Mouse (Mus musculus) liver, embryonic 14.5 days (tissue): Measurements from ENCODE around the gene Osgep. TPM values are rescaled to one million over a fixed set of nuclear protein-coding genes. Genes with fewer than 3 reads are reported as not detected.
"Not testable (repeated sequence)": the region's sequence is repeated elsewhere in the genome, so short reads cannot be mapped to it uniquely, and the experiment has no call there.

Experiments used
- ATAC-seq: fragments of 200-750 bp; cut with Nextera tagmentation; 2 replicates; pipeline ENCODE4 v1.8.0; 2017; ENCODE audit warnings: moderate number of reproducible peaks, mild to moderate bottlenecking, moderate library complexity; ENCODE audit not compliant: insufficient read depth
- DNase-seq, 3 experiments: peaks; one replicate each; pipeline ENCODE4 v3.0.0-alpha.2; 2012 to 2013; ENCODE audit warnings: low read depth in 3 of 3, low spot score in 3 of 3
- H3K27ac ChIP-seq: fragments of 300-500 bp; sonication (generic); 2 replicates; pipeline ENCODE4 v1.5.1; 2014; ENCODE audit warnings: moderate library complexity, mild to moderate bottlenecking, control low read depth, inconsistent platforms
- H3K27me3 ChIP-seq: fragments of 300-500 bp; sonication (generic); 2 replicates; pipeline ENCODE4 v1.6.1; 2014; ENCODE audit warnings: mild to moderate bottlenecking, low read length, moderate library complexity; ENCODE audit not compliant: control insufficient read depth, insufficient read depth
- H3K36me3 ChIP-seq: fragments of 300-500 bp; sonication (generic); replicated peaks from 2 replicates; pipeline ENCODE4 v1.6.1; 2014; ENCODE audit warnings: low read depth; ENCODE audit not compliant: control insufficient read depth, insufficient read depth
- H3K4me1 ChIP-seq, 2 experiments: fragments of 200-500 bp in 1 of 2; fragments of 300-500 bp in 1 of 2; sonication (generic) in 1 of 2; replicated peaks; 2 replicates each; pipeline ENCODE4 v1.6.1; 2012 to 2014; ENCODE audit warnings: antibody characterized with exemption in 1 of 2, inconsistent platforms in 1 of 2, low read length in 1 of 2; ENCODE audit not compliant: control insufficient read depth in 2 of 2, insufficient read depth in 2 of 2
- H3K4me2 ChIP-seq: fragments of 300-500 bp; sonication (generic); 2 replicates; pipeline ENCODE4 v1.6.1; 2014; ENCODE audit warnings: low read depth, mild to moderate bottlenecking, control low read depth, moderate library complexity
- H3K4me3 ChIP-seq, 2 experiments: fragments of 200-500 bp in 1 of 2; fragments of 300-500 bp in 1 of 2; sonication (generic) in 1 of 2; 2 replicates each; pipeline ENCODE4 v1.5.1; 2012 to 2014; ENCODE audit warnings: low read depth in 2 of 2, low read length in 2 of 2, mild to moderate bottlenecking in 2 of 2, control low read depth in 1 of 2, inconsistent platforms in 1 of 2, moderate library complexity in 1 of 2; ENCODE audit not compliant: insufficient read depth in 1 of 2
- H3K9ac ChIP-seq: fragments of 300-500 bp; sonication (generic); replicated peaks from 2 replicates; pipeline ENCODE4 v1.6.1; 2014; ENCODE audit warnings: mild to moderate bottlenecking, control low read depth, moderate library complexity
- H3K9me3 ChIP-seq: fragments of 300-500 bp; sonication (generic); 2 replicates; pipeline ENCODE4 v1.6.1; 2016; ENCODE audit warnings: low read length, mixed read lengths; ENCODE audit not compliant: control insufficient read depth
- CTCF ChIP-seq: IDR thresholded peaks from 2 replicates; pipeline ENCODE4 v1.5.1; 2016; ENCODE audit warnings: antibody characterized with exemption, low read depth, control low read depth
- EP300 ChIP-seq: IDR thresholded peaks from 2 replicates; pipeline ENCODE4 v1.6.1; 2016; ENCODE audit warnings: antibody characterized with exemption, low read depth
- WGBS: fragments of 180-500 bp; shearing (Covaris S2); extraction: QIAGEN DNeasy Blood & Tissue Kit; methylation state at CpG from one replicate; pipeline ENCODE4 v1.1.7; 2014; ENCODE audit not compliant: insufficient replicate concordance; 5-methylcytosine and 5-hydroxymethylcytosine counted together
- polyA plus RNA-seq, 2 experiments: library from polyadenylated mRNA; depleted of rRNA in 1 of 2; stranded (reverse) in 1 of 2; unstranded in 1 of 2; fragments of >200 nt; fragmentation: Nextera tagmentation in 1 of 2; extraction: Ambion mirVana in 1 of 2; gene quantifications; 2 replicates each; pipeline versions ENCODE4 v1.2.1 to v1.2.3; 2012 to 2014

Gene Osgep
- polyA plus RNA-seq, 2 experiments = 34.5 to 54.8 TPM

DNA sequence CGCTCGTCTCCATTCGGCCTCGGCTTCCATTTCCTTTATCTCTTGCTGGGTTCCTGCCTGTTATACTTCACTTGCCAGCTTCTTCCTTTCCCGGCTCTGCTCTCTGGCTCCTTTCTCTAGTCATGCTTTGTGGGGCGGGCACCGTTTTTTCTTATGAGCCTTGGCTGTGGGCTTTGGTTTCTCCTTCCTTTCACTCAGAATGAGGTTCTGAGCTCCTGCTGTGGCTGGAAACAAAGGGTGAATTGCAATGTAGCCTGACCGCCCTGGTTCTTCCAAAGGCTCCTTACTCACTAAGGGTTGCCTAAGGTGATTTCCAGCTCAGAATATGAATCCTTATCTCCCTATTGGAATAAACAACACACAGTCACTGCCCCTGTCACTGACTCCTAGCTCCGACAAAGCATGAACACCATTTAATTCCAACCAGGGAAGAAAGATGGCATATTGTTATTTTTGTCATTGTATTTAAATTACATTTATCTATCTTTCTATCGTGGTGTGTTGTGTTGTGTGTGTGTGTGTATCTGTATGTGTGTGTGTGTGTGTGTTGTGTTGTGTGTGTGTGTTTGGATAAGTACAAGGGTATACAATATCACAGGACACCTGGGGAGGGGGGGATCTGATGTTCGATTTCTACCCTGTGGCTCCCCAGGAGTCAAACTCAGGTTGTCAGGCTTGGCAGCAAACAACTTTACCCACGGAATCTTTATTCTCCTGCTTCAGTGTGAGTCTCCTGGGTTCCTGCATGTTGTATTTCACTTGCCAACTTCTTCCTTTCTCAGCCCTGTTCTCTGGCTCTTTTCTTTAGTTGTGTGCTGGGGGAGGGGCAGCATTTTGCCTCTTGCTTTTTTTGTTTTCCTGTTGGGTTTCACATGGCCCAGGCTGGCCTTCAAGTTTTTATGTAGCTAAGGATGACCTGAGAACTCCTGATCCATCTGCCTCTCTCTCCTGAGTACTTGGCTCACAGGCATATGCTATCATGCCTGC, 45.2 kb upstream of the Osgep start:
- TF ChIP-seq CTCF = no peak
- Histone ChIP-seq H3K36me3 (no peaks in the 10 kb centered on the region), H3K27me3 (no peaks in the 10 kb centered on the region), H3K4me1 (peaks cover 0 to 11% of the 10 kb centered on the region in 2 experiments; a peak in 2 of 4 replicates), H3K27ac (no peak overlapping the region), H3K4me3 (no peak overlapping the region), H3K9me3 (no peaks in the 10 kb centered on the region), H3K9ac (no peak overlapping the region), H3K4me2 (peak overlapping the region; percentile 27; the same call in 1 of the 2 replicates)
- 22% methylated on average over 12 of the region's 12 CpGs for WGBS
- ATAC-seq (no peak), DNase-seq (no peak)

DNA sequence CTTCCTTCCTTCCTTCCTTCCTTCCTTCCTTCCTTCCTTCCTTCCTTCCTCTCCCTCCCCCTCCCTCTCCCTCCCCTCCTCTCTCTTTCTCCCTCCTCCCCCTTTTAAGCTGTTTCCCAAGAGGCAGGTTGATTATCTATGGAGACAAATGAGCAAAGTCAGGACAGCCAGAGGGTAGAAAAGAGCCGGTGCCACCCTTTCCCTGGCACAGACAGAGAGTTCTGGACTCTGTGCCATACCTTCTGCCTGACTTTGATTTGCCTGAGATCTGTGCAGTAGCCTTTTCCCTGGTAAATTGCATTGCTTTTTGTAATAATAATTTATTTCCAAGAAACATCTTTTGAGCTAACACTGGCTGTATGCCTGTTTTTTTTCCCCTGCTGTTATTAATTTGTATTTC, 44.3 kb upstream of the Osgep start:
- no peak overlapping the region for H3K4me2 ChIP-seq

DNA sequence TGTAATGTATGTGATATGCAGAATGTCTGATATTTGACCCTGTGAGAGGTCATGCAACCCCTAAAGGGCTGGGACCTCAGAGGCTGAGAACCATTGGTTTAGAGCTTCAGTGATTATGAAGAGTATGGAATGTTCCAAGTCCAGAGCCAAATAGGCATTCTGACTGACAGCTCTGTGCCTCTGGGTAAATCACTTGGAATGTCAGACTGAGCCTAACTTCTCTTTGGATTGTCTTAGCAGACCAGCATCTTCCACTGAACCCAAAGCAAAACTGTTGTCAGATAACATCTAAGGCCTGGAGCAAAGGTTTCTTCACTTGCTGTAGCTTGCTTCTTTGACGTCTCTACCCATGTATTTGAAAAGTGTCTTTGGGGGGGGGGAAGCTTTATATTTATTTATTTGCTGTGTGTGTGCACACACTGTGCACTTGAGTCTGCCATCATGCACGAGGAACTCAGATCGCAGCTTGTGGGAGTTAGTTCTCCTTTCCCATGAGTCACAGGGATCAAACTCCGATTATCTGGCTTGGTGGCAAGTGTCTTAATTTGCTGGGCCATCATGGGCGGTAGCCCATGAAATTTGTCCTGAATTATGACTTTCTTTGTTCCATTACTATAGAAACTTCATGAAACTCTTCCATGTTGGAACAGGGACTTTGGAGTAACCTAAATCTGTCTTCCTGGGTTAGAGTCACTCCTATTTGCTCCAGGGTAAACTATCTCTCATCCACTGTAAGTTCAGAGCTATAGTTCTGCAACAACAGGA, 43.7 kb upstream of the Osgep start:
- 65% methylated on average over 5 of the region's 5 CpGs for WGBS
- no peak for ATAC-seq
- TF ChIP-seq CTCF = no peak
- no peak for TF ChIP-seq EP300

More for the DNA sequence above, 44.3 kb upstream of the Osgep start:
- H3K27ac ChIP-seq = no peak overlapping the region
- no peaks in the 10 kb centered on the region for H3K9me3 ChIP-seq
- no peaks in the 10 kb centered on the region for H3K36me3 ChIP-seq
- H3K27me3 ChIP-seq = no peaks in the 10 kb centered on the region
- no peak for TF ChIP-seq CTCF
- TF ChIP-seq EP300 = no peak
- no peak overlapping the region for H3K9ac ChIP-seq
- ATAC-seq (no peak), DNase-seq (no peak)
- no peak overlapping the region for H3K4me3 ChIP-seq
- 46% methylated on average over 1 of the region's 1 CpGs for WGBS
- peaks cover 0 to 11% of the 10 kb centered on the region in 2 experiments; a peak in 2 of 4 replicates for H3K4me1 ChIP-seq

DNA sequence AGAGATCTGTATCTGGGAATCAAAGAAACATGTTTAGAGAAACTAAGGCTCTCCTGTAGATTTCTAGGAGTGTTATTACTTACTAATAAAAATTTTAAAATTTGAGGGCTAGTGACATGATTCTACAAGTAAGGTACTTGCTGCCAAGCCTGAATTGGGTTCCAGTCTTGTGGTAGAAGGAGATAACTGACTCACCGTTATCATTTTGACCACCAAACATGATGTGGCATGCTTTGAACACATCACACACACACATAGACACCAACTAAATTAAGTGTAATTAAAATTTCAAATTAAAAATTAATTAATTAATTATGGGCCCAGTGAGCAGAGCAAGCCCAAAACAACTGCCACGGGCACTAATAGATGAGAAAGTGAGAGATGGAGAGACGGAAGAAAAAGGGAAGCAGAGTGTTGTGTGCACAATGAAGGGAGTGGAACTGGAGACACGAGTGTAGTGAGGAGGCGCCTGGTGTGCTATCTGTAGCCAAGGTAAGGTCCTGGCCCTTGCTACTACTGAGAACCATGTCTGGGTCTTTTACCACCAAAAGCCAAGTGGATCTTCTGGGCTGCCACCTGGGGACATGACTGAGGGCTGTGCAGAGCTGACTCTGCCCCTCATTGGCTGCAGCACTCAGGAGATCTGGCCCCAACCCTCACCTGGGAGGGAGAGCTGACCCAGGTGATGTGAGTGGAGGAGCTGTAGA, 33.7 kb upstream of the Osgep start:
- H3K4me2 ChIP-seq = peak overlapping the region; percentile 33
- not testable (repeated sequence) for H3K4me3 ChIP-seq, H3K27me3 ChIP-seq, H3K9me3 ChIP-seq, DNase-seq, H3K9ac ChIP-seq, H3K36me3 ChIP-seq
- H3K27ac ChIP-seq = peak overlapping the region; percentile 31
- peak; percentile 74 for ATAC-seq
- 38% methylated on average over 5 of the region's 5 CpGs for WGBS
- TF ChIP-seq EP300 = peak; percentile 73; the same call in 1 of the 2 replicates
- H3K4me1 ChIP-seq = peaks cover 10 to 26% of the 10 kb centered on the region in 2 experiments; a peak in 3 of 4 replicates

More for the DNA sequence above, 43.7 kb upstream of the Osgep start:
- H3K4me2 ChIP-seq = no peak overlapping the region
- no peaks in the 10 kb centered on the region for H3K27me3 ChIP-seq
- H3K9ac ChIP-seq = no peak overlapping the region
- no peak for DNase-seq
- no peak overlapping the region for H3K4me3 ChIP-seq
- H3K9me3 ChIP-seq = no peaks in the 10 kb centered on the region
- no peaks in the 10 kb centered on the region for H3K36me3 ChIP-seq
- H3K27ac ChIP-seq = no peak overlapping the region
- peaks cover 0 to 11% of the 10 kb centered on the region in 2 experiments; a peak in 2 of 4 replicates for H3K4me1 ChIP-seq

DNA sequence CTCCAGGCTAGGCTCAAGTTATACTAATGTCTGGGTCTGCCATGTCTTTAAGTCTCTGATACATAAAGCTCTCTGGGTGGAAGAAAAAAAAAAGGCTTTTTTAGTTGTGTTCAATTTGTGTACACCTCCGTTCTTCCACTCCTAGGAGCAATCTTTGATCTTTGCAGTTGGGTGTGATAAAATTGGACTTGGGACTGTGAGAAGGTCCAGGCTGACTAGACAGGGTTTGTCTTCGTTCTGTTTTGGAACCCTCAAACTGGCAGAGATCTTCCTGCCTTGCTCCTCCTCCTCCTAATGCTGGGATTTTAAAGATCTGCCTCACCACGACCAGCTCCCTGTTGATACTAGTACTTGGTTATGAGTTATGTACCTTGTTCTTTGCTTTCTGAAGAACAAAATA, 32.5 kb upstream of the Osgep start:
- peak overlapping the region in 1 of 2 experiments; percentile 54; a peak in 2 of 4 replicates for H3K4me3 ChIP-seq
- not testable (repeated sequence) for H3K9me3 ChIP-seq, H3K27me3 ChIP-seq, ATAC-seq, DNase-seq, H3K36me3 ChIP-seq
- peak overlapping the region; percentile 77 for H3K27ac ChIP-seq
- H3K4me1 ChIP-seq = peaks cover 10 to 26% of the 10 kb centered on the region in 2 experiments; a peak in 3 of 4 replicates
- H3K4me2 ChIP-seq = peak overlapping the region; percentile 75
- peak overlapping the region; percentile 70 for H3K9ac ChIP-seq
- WGBS = 15% methylated on average over 3 of the region's 3 CpGs

DNA sequence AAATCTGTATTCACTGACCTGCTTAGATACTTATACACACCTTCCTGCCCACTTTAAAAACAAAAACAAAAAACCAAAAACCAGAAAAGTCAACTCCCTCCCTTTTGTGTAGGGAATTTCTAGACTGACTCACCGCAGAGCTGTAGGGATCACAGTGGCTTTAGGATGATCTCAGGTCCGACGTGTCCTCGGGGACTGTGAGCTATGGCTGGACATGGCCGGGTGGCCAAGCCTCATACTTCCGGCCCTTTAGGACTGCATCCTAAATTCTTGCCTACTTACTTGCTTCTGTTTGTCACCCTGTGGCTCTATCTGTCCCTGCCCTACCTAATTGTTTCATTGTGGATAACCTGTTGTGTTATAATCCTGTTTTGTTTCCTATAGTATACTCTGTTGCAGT, 32.0 kb upstream of the Osgep start:
- H3K27me3 ChIP-seq, H3K36me3 ChIP-seq, H3K9me3 ChIP-seq, DNase-seq, ATAC-seq: not testable (repeated sequence)
- 79% methylated on average over 6 of the region's 6 CpGs for WGBS
- Histone ChIP-seq H3K9ac (peak overlapping the region; percentile 70), H3K4me3 (peak overlapping the region; percentile 46 to 54), H3K27ac (peak overlapping the region; percentile 77), H3K4me1 (peaks cover 10 to 26% of the 10 kb centered on the region in 2 experiments; a peak in 3 of 4 replicates), H3K4me2 (peak overlapping the region; percentile 75)
